Mouse (Mus musculus) liver, embryonic 12.5 days (tissue): Measurements from ENCODE around the gene Apol6. TPM values are rescaled to one million over a fixed set of nuclear protein-coding genes. Genes with fewer than 3 reads are reported as not detected.

Source experiments
- ATAC-seq: fragments of 200-750 bp; cut with Nextera tagmentation; 2 replicates; pipeline ENCODE4 v1.8.0; 2017; ENCODE audit warnings: moderate number of reproducible peaks, mild to moderate bottlenecking, moderate library complexity
- H3K27ac ChIP-seq: fragments of 300-500 bp; sonication (generic); 2 replicates; pipeline ENCODE4 v1.5.1; 2016; ENCODE audit warnings: mild to moderate bottlenecking
- H3K27me3 ChIP-seq: fragments of 300-500 bp; sonication (generic); replicated peaks from 2 replicates; pipeline ENCODE4 v1.6.1; 2016; ENCODE audit warnings: mild to moderate bottlenecking, moderate library complexity
- H3K36me3 ChIP-seq: fragments of 300-500 bp; sonication (generic); 2 replicates; pipeline ENCODE4 v1.6.1; 2016; ENCODE audit warnings: mild to moderate bottlenecking, moderate library complexity
- H3K4me1 ChIP-seq: fragments of 300-500 bp; sonication (generic); 2 replicates; pipeline ENCODE4 v1.6.1; 2016
- H3K4me2 ChIP-seq: fragments of 300-500 bp; sonication (generic); 2 replicates; pipeline ENCODE4 v1.6.1; 2016; ENCODE audit warnings: mild to moderate bottlenecking, moderate library complexity
- H3K4me3 ChIP-seq: fragments of 300-500 bp; sonication (generic); 2 replicates; pipeline ENCODE4 v1.5.1; 2016; ENCODE audit warnings: mild to moderate bottlenecking, moderate library complexity
- H3K9ac ChIP-seq: fragments of 300-500 bp; sonication (generic); 2 replicates; pipeline ENCODE4 v1.6.1; 2016; ENCODE audit warnings: mild to moderate bottlenecking, moderate library complexity
- H3K9me3 ChIP-seq: fragments of 300-500 bp; sonication (generic); replicated peaks from 2 replicates; pipeline ENCODE4 v1.6.1; 2016; ENCODE audit warnings: mild to moderate bottlenecking, moderate library complexity
- WGBS: fragments of 180-500 bp; shearing (Covaris S2); methylation state at CpG from one replicate; pipeline ENCODE4 v1.1.7; 2016; ENCODE audit not compliant: insufficient replicate concordance; 5-methylcytosine and 5-hydroxymethylcytosine counted together
- polyA plus RNA-seq: library from polyadenylated mRNA; unstranded; fragments of >200 nt; fragmentation: Nextera tagmentation; extraction: Ambion mirVana; gene quantifications from 2 replicates; pipeline ENCODE4 v1.2.1, GENCODE M21; 2016

Gene Apol6
- 0.14 and 0.25 TPM in 2 replicates for polyA plus RNA-seq

- Histone ChIP-seq H3K27ac (no peak within 1 kb of the TSS), H3K4me3 (no peak within 1 kb of the TSS), H3K27me3 (peaks cover 45% of the 10 kb centered on the region), H3K4me2 (0 out of 2 replicates have a peak within 1 kb of the TSS, but pooled peaks have one; percentile 6), H3K9ac (no peak within 1 kb of the TSS), H3K36me3 (no peaks in the 10 kb centered on the region), H3K9me3 (no peaks in the 10 kb centered on the region), H3K4me1 (no peaks in the 10 kb centered on the region)
- 65% methylated on average over 12 of the region's 12 CpGs for WGBS
- ATAC-seq, result no peak
Observed at GRCm38 (mm10) chr15:77044597-77045320, at the start of gene Apol6. TSS of gene Apol6 (plus strand) at chr15:77044729.

GRCm38 (mm10) chr15:76998048-76998447 lies 46.5 kb upstream of the Apol6 start:
- Histone ChIP-seq H3K9ac (no peak overlapping the region), H3K4me1 (no peaks in the 10 kb centered on the region), H3K9me3 (no peaks in the 10 kb centered on the region), H3K27ac (no peak overlapping the region), H3K4me3 (no peak overlapping the region), H3K27me3 (peaks cover 25% of the 10 kb centered on the region), H3K36me3 (no peaks in the 10 kb centered on the region), H3K4me2 (no peak overlapping the region)
- ATAC-seq, result no peak
- 61% methylated on average over 2 of the region's 2 CpGs for WGBS

- 44% methylated on average over 21 of the region's 21 CpGs for WGBS
- ATAC-seq, result no peak
- peaks cover 25% of the 10 kb centered on the region for H3K27me3 ChIP-seq
- H3K9me3 ChIP-seq, result no peaks in the 10 kb centered on the region
- H3K4me3 ChIP-seq, result no peak overlapping the region
- no peaks in the 10 kb centered on the region for H3K36me3 ChIP-seq
- H3K4me2 ChIP-seq, result no peak overlapping the region
- H3K4me1 ChIP-seq, result no peaks in the 10 kb centered on the region
- no peak overlapping the region for H3K9ac ChIP-seq
- H3K27ac ChIP-seq, result no peak overlapping the region
Observed at GRCm38 (mm10) chr15:76998878-76999588, 45.5 kb upstream of the Apol6 start.

- peaks cover 27% of the 10 kb centered on the region for H3K27me3 ChIP-seq
- H3K9me3 ChIP-seq, result no peaks in the 10 kb centered on the region
- no peak for ATAC-seq
- H3K4me2 ChIP-seq, result no peak overlapping the region
- H3K4me3 ChIP-seq, result no peak overlapping the region
- no peak overlapping the region for H3K27ac ChIP-seq
- no peaks in the 10 kb centered on the region for H3K36me3 ChIP-seq
- WGBS, result 68% methylated on average over 3 of the region's 3 CpGs
- H3K9ac ChIP-seq, result no peak overlapping the region
- no peaks in the 10 kb centered on the region for H3K4me1 ChIP-seq
Observed at GRCm38 (mm10) chr15:77003173-77003867, 41.2 kb upstream of the Apol6 start.

GRCm38 (mm10) chr15:77003868-77004215 lies 40.7 kb upstream of the Apol6 start:
- Histone ChIP-seq H3K9me3 (no peaks in the 10 kb centered on the region), H3K27ac (no peak overlapping the region), H3K27me3 (peaks cover 21% of the 10 kb centered on the region), H3K9ac (no peak overlapping the region), H3K4me2 (no peak overlapping the region), H3K4me3 (no peak overlapping the region), H3K36me3 (no peaks in the 10 kb centered on the region), H3K4me1 (no peaks in the 10 kb centered on the region)
- no peak for ATAC-seq
- WGBS, result 12% methylated on average over 3 of the region's 3 CpGs

- Histone ChIP-seq H3K4me2 (no peak overlapping the region), H3K36me3 (no peaks in the 10 kb centered on the region), H3K9me3 (no peaks in the 10 kb centered on the region), H3K9ac (no peak overlapping the region), H3K27ac (no peak overlapping the region), H3K4me3 (no peak overlapping the region), H3K4me1 (no peaks in the 10 kb centered on the region), H3K27me3 (peaks cover 9% of the 10 kb centered on the region)
- 71% methylated on average over 6 of the region's 6 CpGs for WGBS
- ATAC-seq, result no peak
Observed at GRCm38 (mm10) chr15:77008851-77009250, 35.7 kb upstream of the Apol6 start.

GRCm38 (mm10) chr15:77013753-77014241 lies 30.7 kb upstream of the Apol6 start:
- H3K4me3 ChIP-seq, result no peak overlapping the region
- H3K36me3 ChIP-seq, result no peaks in the 10 kb centered on the region
- H3K9me3 ChIP-seq, result no peaks in the 10 kb centered on the region
- peaks cover 10% of the 10 kb centered on the region for H3K27me3 ChIP-seq
- 41% methylated on average over 15 of the region's 15 CpGs for WGBS
- H3K27ac ChIP-seq, result no peak overlapping the region
- no peak overlapping the region for H3K4me2 ChIP-seq
- no peaks in the 10 kb centered on the region for H3K4me1 ChIP-seq
- no peak overlapping the region for H3K9ac ChIP-seq
- no peak for ATAC-seq

GRCm38 (mm10) chr15:77014431-77014830 lies 30.1 kb upstream of the Apol6 start:
- peaks cover 10% of the 10 kb centered on the region for H3K27me3 ChIP-seq
- H3K36me3 ChIP-seq, result no peaks in the 10 kb centered on the region
- no peaks in the 10 kb centered on the region for H3K9me3 ChIP-seq
- H3K9ac ChIP-seq, result no peak overlapping the region
- no peak overlapping the region for H3K27ac ChIP-seq
- no peak overlapping the region for H3K4me3 ChIP-seq
- 62% methylated on average over 6 of the region's 6 CpGs for WGBS
- H3K4me2 ChIP-seq, result no peak overlapping the region
- no peak for ATAC-seq
- H3K4me1 ChIP-seq, result no peaks in the 10 kb centered on the region

- H3K4me2 ChIP-seq, result no peak overlapping the region
- H3K4me1 ChIP-seq, result no peaks in the 10 kb centered on the region
Observed at GRCm38 (mm10) chr15:77014985-77015384, 29.5 kb upstream of the Apol6 start.

GRCm38 (mm10) chr15:77016509-77016908 lies 28.0 kb upstream of the Apol6 start:
- H3K4me2 ChIP-seq, result no peak overlapping the region
- no peak overlapping the region for H3K27ac ChIP-seq
- H3K9ac ChIP-seq, result no peak overlapping the region
- no peaks in the 10 kb centered on the region for H3K4me1 ChIP-seq
- no peaks in the 10 kb centered on the region for H3K36me3 ChIP-seq
- no peak overlapping the region for H3K4me3 ChIP-seq
- peaks cover 10% of the 10 kb centered on the region for H3K27me3 ChIP-seq
- ATAC-seq, result no peak
- WGBS, result 73% methylated on average over 6 of the region's 6 CpGs
- no peaks in the 10 kb centered on the region for H3K9me3 ChIP-seq

More at GRCm38 (mm10) chr15:77014985-77015384, 29.5 kb upstream of the Apol6 start:
- peaks cover 10% of the 10 kb centered on the region for H3K27me3 ChIP-seq
- H3K9ac ChIP-seq, result no peak overlapping the region
- 60% methylated on average over 4 of the region's 4 CpGs for WGBS
- no peaks in the 10 kb centered on the region for H3K36me3 ChIP-seq
- no peak for ATAC-seq
- H3K4me3 ChIP-seq, result no peak overlapping the region
- H3K9me3 ChIP-seq, result no peaks in the 10 kb centered on the region
- no peak overlapping the region for H3K27ac ChIP-seq

- Histone ChIP-seq H3K4me2 (no peak overlapping the region), H3K27ac (no peak overlapping the region), H3K4me3 (no peak overlapping the region), H3K27me3 (peaks cover 13% of the 10 kb centered on the region), H3K36me3 (no peaks in the 10 kb centered on the region), H3K4me1 (no peaks in the 10 kb centered on the region), H3K9me3 (no peaks in the 10 kb centered on the region), H3K9ac (no peak overlapping the region)
- no peak for ATAC-seq
Observed at GRCm38 (mm10) chr15:77017897-77018296, 26.6 kb upstream of the Apol6 start.

- peaks cover 13% of the 10 kb centered on the region; the same call in 1 of the 2 replicates for H3K27me3 ChIP-seq
- H3K4me1 ChIP-seq, result no peaks in the 10 kb centered on the region
- no peaks in the 10 kb centered on the region for H3K9me3 ChIP-seq
- no peak overlapping the region for H3K4me3 ChIP-seq
- H3K27ac ChIP-seq, result no peak overlapping the region
- H3K9ac ChIP-seq, result no peak overlapping the region
- no peaks in the 10 kb centered on the region for H3K36me3 ChIP-seq
- no peak for ATAC-seq
- H3K4me2 ChIP-seq, result no peak overlapping the region
- 44% methylated on average over 6 of the region's 6 CpGs for WGBS
Observed at GRCm38 (mm10) chr15:77018740-77019340, 25.7 kb upstream of the Apol6 start.
